Mouse (Mus musculus): Measurements from ENCODE around the gene Lingo3.

DNA sequence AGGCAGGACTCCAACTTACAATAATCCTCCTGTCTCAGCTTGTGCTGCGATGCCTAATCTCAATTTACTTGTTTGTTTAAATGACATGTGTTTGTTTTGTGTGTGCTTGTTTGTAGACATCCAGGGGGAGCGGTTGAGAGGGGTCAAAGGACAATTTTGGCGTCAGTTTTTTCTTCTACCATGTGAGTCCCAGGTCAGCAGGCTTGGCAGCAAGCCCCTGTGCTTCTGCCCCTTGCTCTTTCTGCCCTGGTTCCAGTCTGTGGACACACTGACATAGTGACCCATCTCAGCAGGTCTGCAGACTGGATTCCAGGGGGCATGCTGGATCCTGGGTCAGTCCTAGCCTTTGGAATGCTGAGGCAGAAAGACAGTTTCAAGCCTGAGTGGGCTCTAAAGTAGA lies 24.4 kb downstream of the Lingo3 start:
- no peak for TF ChIP-seq GATA1 (IDR thresholded peaks at IDR 0.05; ENCODE audit: low read length)
- TF ChIP-seq TAL1 (IDR thresholded peaks at IDR 0.05; ENCODE audit: low read length): no peak

All from erythroblast, embryonic 14.5 days (primary cell).